Mouse (Mus musculus): Measurements from ENCODE around the gene Exoc8. TPM values are rescaled to one million over a fixed set of nuclear protein-coding genes. Genes with fewer than 3 reads are reported as not detected.
A peak's percentile ranks its signal among the peaks of the same experiment; 100 is the strongest.

The Exoc8 gene
- polyA plus RNA-seq, 1 experiment from 2014 or later, result 11.9 TPM

GRCm38 (mm10) chr8:124869708-124870107, 27.8 kb downstream of the Exoc8 start:
- Histone ChIP-seq H3K27me3 (no peaks in the 10 kb centered on the region), H3K9ac (replicated peaks) (no peak overlapping the region), H3K4me2 (no peak overlapping the region), H3K4me1 (replicated peaks) (no peaks in the 10 kb centered on the region), H3K36me3 (peaks cover 59% of the 10 kb centered on the region), H3K9me3 (no peaks in the 10 kb centered on the region), H3K4me3 (replicated peaks) (no peak overlapping the region), H3K27ac (no peak overlapping the region)
- 75% methylated on average over 6 of the region's 6 CpGs for WGBS
- no peak for ATAC-seq (ENCODE audit: insufficient number of reproducible peaks, insufficient read depth, low FRiP score, low TSS enrichment, low read depth)

- peaks cover 33% of the 10 kb centered on the region for H3K36me3 ChIP-seq
- no peak overlapping the region for H3K27ac ChIP-seq
- no peaks in the 10 kb centered on the region for H3K9me3 ChIP-seq
- 33% methylated on average over 2 of the region's 2 CpGs for WGBS
- no peak overlapping the region for H3K4me2 ChIP-seq
- H3K9ac ChIP-seq (replicated peaks), result no peak overlapping the region
- H3K27me3 ChIP-seq, result no peaks in the 10 kb centered on the region
- H3K4me3 ChIP-seq (replicated peaks), result no peak overlapping the region
- no peak for ATAC-seq (ENCODE audit: insufficient number of reproducible peaks, insufficient read depth, low FRiP score, low TSS enrichment, low read depth)
- H3K4me1 ChIP-seq (replicated peaks), result peaks cover 9% of the 10 kb centered on the region
Measured at GRCm38 (mm10) chr8:124867126-124867525, 30.4 kb downstream of the Exoc8 start.

GRCm38 (mm10) chr8:124866669-124867068, 30.8 kb downstream of the Exoc8 start:
- Histone ChIP-seq H3K4me2 (no peak overlapping the region), H3K9ac (replicated peaks) (no peak overlapping the region), H3K9me3 (no peaks in the 10 kb centered on the region), H3K27ac (no peak overlapping the region), H3K4me1 (replicated peaks) (peaks cover 12% of the 10 kb centered on the region), H3K27me3 (no peaks in the 10 kb centered on the region), H3K36me3 (peaks cover 29% of the 10 kb centered on the region), H3K4me3 (replicated peaks) (no peak overlapping the region)
- ATAC-seq (ENCODE audit: insufficient number of reproducible peaks, insufficient read depth, low FRiP score, low TSS enrichment, low read depth), result no peak
- 76% methylated on average over 3 of the region's 3 CpGs for WGBS

GRCm38 (mm10) chr8:124863729-124864128, 33.8 kb downstream of the Exoc8 start:
- 16% methylated on average over 8 of the region's 8 CpGs for whole genome bisulfite sequencing
- H3K27ac ChIP-seq, result no peak overlapping the region
- H3K4me2 ChIP-seq, result peak overlapping the region; percentile 83
- peak overlapping the region; percentile 70 for H3K4me3 ChIP-seq (replicated peaks)
- ATAC-seq (ENCODE audit: insufficient number of reproducible peaks, insufficient read depth, low FRiP score, low TSS enrichment, low read depth), result no peak
- H3K36me3 ChIP-seq, result peaks cover 40% of the 10 kb centered on the region
- no peaks in the 10 kb centered on the region for H3K27me3 ChIP-seq
- no peaks in the 10 kb centered on the region for H3K9me3 ChIP-seq
- H3K4me1 ChIP-seq (replicated peaks), result peaks cover 12% of the 10 kb centered on the region
- H3K9ac ChIP-seq (replicated peaks), result peak overlapping the region; percentile 94

GRCm38 (mm10) chr8:124863163-124863677, 34.3 kb downstream of the Exoc8 start:
- Histone ChIP-seq H3K27ac (peak overlapping the region; percentile 92), H3K36me3 (peaks cover 45% of the 10 kb centered on the region), H3K4me2 (peak overlapping the region; percentile 83), H3K4me1 (replicated peaks) (peaks cover 12% of the 10 kb centered on the region), H3K27me3 (no peaks in the 10 kb centered on the region), H3K9me3 (no peaks in the 10 kb centered on the region), H3K9ac (replicated peaks) (peak overlapping the region; percentile 94), H3K4me3 (replicated peaks) (peak overlapping the region; percentile 70)
- peak; percentile 82 for ATAC-seq (ENCODE audit: insufficient number of reproducible peaks, insufficient read depth, low FRiP score, low TSS enrichment, low read depth)
- under 1% methylated on average over 33 of the region's 33 CpGs for WGBS

GRCm38 (mm10) chr8:124862321-124863162, 35.0 kb downstream of the Exoc8 start, which contains the start of the genes Gnpat and 2810004N23Rik:
TSS of gene Gnpat (plus strand) at chr8:124863033.
TSS of gene 2810004N23Rik (minus strand) at chr8:124863120.
- ATAC-seq (ENCODE audit: insufficient number of reproducible peaks, insufficient read depth, low FRiP score, low TSS enrichment, low read depth), result peak; percentile 95
- peak within 1 kb of the TSS; percentile 70 for H3K4me3 ChIP-seq (replicated peaks)
- no peaks in the 10 kb centered on the region for H3K9me3 ChIP-seq
- peak within 1 kb of the TSS; percentile 94 for H3K9ac ChIP-seq (replicated peaks)
- H3K36me3 ChIP-seq, result peaks cover 51% of the 10 kb centered on the region
- no peaks in the 10 kb centered on the region for H3K27me3 ChIP-seq
- 2% methylated on average over 55 of the region's 55 CpGs for WGBS
- peak within 1 kb of the TSS; percentile 92 for H3K27ac ChIP-seq
- H3K4me2 ChIP-seq, result peak within 1 kb of the TSS; percentile 83
- H3K4me1 ChIP-seq (replicated peaks), result peaks cover 12% of the 10 kb centered on the region

GRCm38 (mm10) chr8:124860188-124860587, 37.3 kb downstream of the Exoc8 start:
- H3K27me3 ChIP-seq, result no peaks in the 10 kb centered on the region
- no peak overlapping the region for H3K27ac ChIP-seq
- peaks cover 19% of the 10 kb centered on the region; the same call in 1 of the 2 replicates for H3K9me3 ChIP-seq
- H3K9ac ChIP-seq (replicated peaks), result no peak overlapping the region
- ATAC-seq (ENCODE audit: insufficient number of reproducible peaks, insufficient read depth, low FRiP score, low TSS enrichment, low read depth), result no peak
- peaks cover 60% of the 10 kb centered on the region for H3K36me3 ChIP-seq
- H3K4me1 ChIP-seq (replicated peaks), result peaks cover 12% of the 10 kb centered on the region
- 85% methylated on average over 3 of the region's 3 CpGs for WGBS
- H3K4me3 ChIP-seq (replicated peaks), result no peak overlapping the region
- no peak overlapping the region for H3K4me2 ChIP-seq

GRCm38 (mm10) chr8:124859466-124859865, 38.0 kb downstream of the Exoc8 start:
- H3K27ac ChIP-seq, result no peak overlapping the region
- no peak overlapping the region for H3K9ac ChIP-seq (replicated peaks)
- H3K4me2 ChIP-seq, result no peak overlapping the region
- peaks cover 66% of the 10 kb centered on the region for H3K36me3 ChIP-seq
- peaks cover 11% of the 10 kb centered on the region for H3K4me1 ChIP-seq (replicated peaks)
- no peak for ATAC-seq (ENCODE audit: insufficient number of reproducible peaks, insufficient read depth, low FRiP score, low TSS enrichment, low read depth)
- H3K4me3 ChIP-seq (replicated peaks), result no peak overlapping the region
- peaks cover 19% of the 10 kb centered on the region; the same call in 1 of the 2 replicates for H3K9me3 ChIP-seq
- H3K27me3 ChIP-seq, result no peaks in the 10 kb centered on the region

GRCm38 (mm10) chr8:124853511-124853910, 44.0 kb downstream of the Exoc8 start:
- Histone ChIP-seq H3K36me3 (peaks cover 63% of the 10 kb centered on the region), H3K27me3 (no peaks in the 10 kb centered on the region), H3K9me3 (peaks cover 31% of the 10 kb centered on the region; the same call in 1 of the 2 replicates), H3K9ac (replicated peaks) (no peak overlapping the region), H3K4me1 (replicated peaks) (no peaks in the 10 kb centered on the region), H3K27ac (no peak overlapping the region), H3K4me2 (no peak overlapping the region), H3K4me3 (replicated peaks) (no peak overlapping the region)
- ATAC-seq (ENCODE audit: insufficient number of reproducible peaks, insufficient read depth, low FRiP score, low TSS enrichment, low read depth), result no peak
- WGBS, result 93% methylated on average over 1 of the region's 1 CpGs

GRCm38 (mm10) chr8:124845573-124845972, 51.9 kb downstream of the Exoc8 start:
- no peaks in the 10 kb centered on the region for H3K27me3 ChIP-seq
- no peaks in the 10 kb centered on the region for H3K4me1 ChIP-seq (replicated peaks)
- peaks cover 38% of the 10 kb centered on the region for H3K36me3 ChIP-seq
- 74% methylated on average over 5 of the region's 5 CpGs for WGBS
- no peak overlapping the region for H3K9ac ChIP-seq (replicated peaks)
- no peak overlapping the region for H3K4me3 ChIP-seq (replicated peaks)
- no peaks in the 10 kb centered on the region for H3K9me3 ChIP-seq
- ATAC-seq (ENCODE audit: insufficient number of reproducible peaks, insufficient read depth, low FRiP score, low TSS enrichment, low read depth), result no peak
- H3K27ac ChIP-seq, result no peak overlapping the region
- H3K4me2 ChIP-seq, result no peak overlapping the region

- 68% methylated on average over 3 of the region's 3 CpGs for WGBS
- H3K4me2 ChIP-seq, result no peak overlapping the region
Measured at GRCm38 (mm10) chr8:124845131-124845530, 52.4 kb downstream of the Exoc8 start.

More at GRCm38 (mm10) chr8:124845131-124845530, 52.4 kb downstream of the Exoc8 start:
- H3K9ac ChIP-seq (replicated peaks), result no peak overlapping the region
- H3K4me3 ChIP-seq (replicated peaks), result no peak overlapping the region
- ATAC-seq (ENCODE audit: insufficient number of reproducible peaks, insufficient read depth, low FRiP score, low TSS enrichment, low read depth), result no peak
- H3K36me3 ChIP-seq, result peaks cover 42% of the 10 kb centered on the region
- H3K27ac ChIP-seq, result no peak overlapping the region
- no peaks in the 10 kb centered on the region for H3K4me1 ChIP-seq (replicated peaks)
- H3K9me3 ChIP-seq, result no peaks in the 10 kb centered on the region
- H3K27me3 ChIP-seq, result no peaks in the 10 kb centered on the region
